In genomic region chr12:112077651-112078050, GRCm38 (mm10) we compare ENCODE assay signal across 8 mouse cellular contexts. TPM values are rescaled to one million over a fixed set of nuclear protein-coding genes. Genes with fewer than 3 reads are reported as not detected.
A peak's percentile ranks its signal among the peaks of the same experiment; 100 is the strongest.
DNase-seq lines count a peak whose midpoint lies in the region; ATAC-seq and TF ChIP-seq lines count a peak whose summit lies in the region.

No protein-coding gene starts in this region.

- DNase-seq in intestine, embryonic 14.5 days (ENCODE audit: low spot score): peak; percentile 94
- peak; percentile 90 to 93 for DNase-seq in cerebellum, postnatal 14 days
- DNase-seq in gastrocnemius, postnatal 10 days: peak; percentile 84
- DNase-seq in thymus, adult 2 months: peak; percentile 64

- H3K36me3 ChIP-seq in intestine, embryonic 14.5 days (ENCODE audit: control insufficient read depth, insufficient read depth, low read length): no peaks in the 10 kb centered on the region
- H3K36me3 ChIP-seq in intestine, embryonic 16.5 days (ENCODE audit: control insufficient read depth, insufficient read depth, low read length): no peaks in the 10 kb centered on the region
- H3K36me3 ChIP-seq in kidney, embryonic 15.5 days: no peaks in the 10 kb centered on the region
- no peaks in the 10 kb centered on the region for H3K36me3 ChIP-seq in liver, embryonic 12.5 days
- no peaks in the 10 kb centered on the region for H3K36me3 ChIP-seq in neural tube, embryonic 12.5 days
- no peaks in the 10 kb centered on the region for H3K36me3 ChIP-seq in thymus, adult 2 months (ENCODE audit: control insufficient read depth, insufficient read depth, low read length)

- no peak overlapping the region for H3K4me3 ChIP-seq in intestine, embryonic 14.5 days (ENCODE audit: low read depth, low read length)
- no peak overlapping the region for H3K4me3 ChIP-seq in intestine, embryonic 16.5 days (ENCODE audit: low read length)
- H3K4me3 ChIP-seq in kidney, embryonic 15.5 days (replicated peaks): no peak overlapping the region
- H3K4me3 ChIP-seq in liver, embryonic 12.5 days: no peak overlapping the region
- H3K4me3 ChIP-seq in neural tube, embryonic 12.5 days: no peak overlapping the region
- no peak overlapping the region for H3K4me3 ChIP-seq in thymus, adult 2 months (ENCODE audit: control insufficient read depth, insufficient read depth, low read length)

- no peak for TF ChIP-seq POLR2A in thymus, adult 2 months (IDR thresholded peaks at IDR 0.05; ENCODE audit: control insufficient read depth, extremely low read depth, insufficient read depth, low read length, poor library complexity)

- H3K4me2 ChIP-seq in intestine, embryonic 14.5 days (ENCODE audit: low read length): no peak overlapping the region
- no peak overlapping the region for H3K4me2 ChIP-seq in intestine, embryonic 16.5 days (ENCODE audit: low read depth, low read length)
- no peak overlapping the region for H3K4me2 ChIP-seq in kidney, embryonic 15.5 days
- no peak overlapping the region for H3K4me2 ChIP-seq in liver, embryonic 12.5 days
- no peak overlapping the region for H3K4me2 ChIP-seq in neural tube, embryonic 12.5 days (replicated peaks)

- TF ChIP-seq CTCF in thymus, adult 2 months (IDR thresholded peaks at IDR 0.05; ENCODE audit: borderline replicate concordance, control insufficient read depth, extremely low read depth, insufficient read depth, low read length, poor library complexity): peak; percentile 72; the same call in 1 of the 2 replicates

- H3K9ac ChIP-seq in intestine, embryonic 14.5 days (ENCODE audit: low read length): no peak overlapping the region
- H3K9ac ChIP-seq in intestine, embryonic 16.5 days (ENCODE audit: low read depth, low read length): no peak overlapping the region
- no peak overlapping the region for H3K9ac ChIP-seq in kidney, embryonic 15.5 days
- H3K9ac ChIP-seq in liver, embryonic 12.5 days: no peak overlapping the region
- H3K9ac ChIP-seq in neural tube, embryonic 12.5 days: no peak overlapping the region

- no peaks in the 10 kb centered on the region for H3K9me3 ChIP-seq in intestine, embryonic 14.5 days (ENCODE audit: control insufficient read depth, low read length)
- H3K9me3 ChIP-seq in intestine, embryonic 16.5 days (ENCODE audit: control insufficient read depth, low read length): no peaks in the 10 kb centered on the region
- H3K9me3 ChIP-seq in kidney, embryonic 15.5 days (replicated peaks): no peaks in the 10 kb centered on the region
- no peaks in the 10 kb centered on the region for H3K9me3 ChIP-seq in liver, embryonic 12.5 days (replicated peaks)
- no peaks in the 10 kb centered on the region for H3K9me3 ChIP-seq in neural tube, embryonic 12.5 days

- 0 out of 2 replicates have a peak, but pooled peaks cover 3% of the 10 kb centered on the region for H3K27me3 ChIP-seq in intestine, embryonic 14.5 days (replicated peaks; ENCODE audit: control insufficient read depth, insufficient read depth, low read length)
- H3K27me3 ChIP-seq in intestine, embryonic 16.5 days (replicated peaks; ENCODE audit: control insufficient read depth, insufficient read depth, low read length): no peaks in the 10 kb centered on the region
- 0 out of 2 replicates have a peak, but pooled peaks cover 8% of the 10 kb centered on the region for H3K27me3 ChIP-seq in kidney, embryonic 15.5 days
- H3K27me3 ChIP-seq in liver, embryonic 12.5 days (replicated peaks): 0 out of 2 replicates have a peak, but pooled peaks cover 8% of the 10 kb centered on the region
- H3K27me3 ChIP-seq in neural tube, embryonic 12.5 days (replicated peaks): no peaks in the 10 kb centered on the region
- H3K27me3 ChIP-seq in thymus, adult 2 months (ENCODE audit: control insufficient read depth, insufficient read depth, low read length): no peaks in the 10 kb centered on the region

- ATAC-seq in intestine, embryonic 14.5 days (replicated peaks; ENCODE audit: low FRiP score, low TSS enrichment, low read depth): 0 out of 2 replicates have a peak, but pooled peaks have one; percentile 50
- ATAC-seq in intestine, embryonic 16.5 days: no peak; the same call in 1 of the 2 replicates
- 0 out of 2 replicates have a peak, but pooled peaks have one; percentile 40 for ATAC-seq in kidney, embryonic 15.5 days (replicated peaks; ENCODE audit: low FRiP score)
- peak; percentile 37; the same call in 1 of the 2 replicates for ATAC-seq in liver, embryonic 12.5 days
- ATAC-seq in neural tube, embryonic 12.5 days (ENCODE audit: low FRiP score, low read depth): peak; percentile 37; the same call in 1 of the 2 replicates

- no peak overlapping the region for H3K27ac ChIP-seq in intestine, embryonic 14.5 days (ENCODE audit: low read depth)
- no peak overlapping the region for H3K27ac ChIP-seq in intestine, embryonic 16.5 days (ENCODE audit: low read length)
- H3K27ac ChIP-seq in kidney, embryonic 15.5 days: no peak overlapping the region
- H3K27ac ChIP-seq in liver, embryonic 12.5 days: no peak overlapping the region
- H3K27ac ChIP-seq in neural tube, embryonic 12.5 days: no peak overlapping the region
- H3K27ac ChIP-seq in thymus, adult 2 months (ENCODE audit: control insufficient read depth, insufficient read depth, low read length): no peak overlapping the region

- WGBS in intestine, embryonic 14.5 days: 14% methylated on average over 6 of the region's 6 CpGs
- 9% methylated on average over 6 of the region's 6 CpGs for WGBS in intestine, embryonic 16.5 days
- WGBS in kidney, embryonic 15.5 days: 5% methylated on average over 6 of the region's 6 CpGs
- 8% methylated on average over 6 of the region's 6 CpGs for WGBS in liver, embryonic 12.5 days (ENCODE audit: insufficient replicate concordance)
- 6% methylated on average over 6 of the region's 6 CpGs for WGBS in neural tube, embryonic 12.5 days
- WGBS in thymus, adult 2 months: 11% methylated on average over 6 of the region's 6 CpGs

- H3K4me1 ChIP-seq in intestine, embryonic 14.5 days (replicated peaks; ENCODE audit: control insufficient read depth, insufficient read depth, low read length): no peaks in the 10 kb centered on the region
- no peaks in the 10 kb centered on the region; the same call in 1 of the 2 replicates for H3K4me1 ChIP-seq in intestine, embryonic 16.5 days (ENCODE audit: control insufficient read depth, insufficient read depth, low read length)
- no peaks in the 10 kb centered on the region for H3K4me1 ChIP-seq in kidney, embryonic 15.5 days
- H3K4me1 ChIP-seq in liver, embryonic 12.5 days: no peaks in the 10 kb centered on the region
- H3K4me1 ChIP-seq in neural tube, embryonic 12.5 days: no peaks in the 10 kb centered on the region
- no peaks in the 10 kb centered on the region for H3K4me1 ChIP-seq in thymus, adult 2 months (replicated peaks; ENCODE audit: control insufficient read depth, insufficient read depth, low read length)

RNA-seq across cellular contexts. Expression of gene Aspg, which starts 28.8 kb away (rescaled TPM):
- polyA plus RNA-seq in intestine, embryonic 14.5 days (2014; fragmentation: Nextera tagmentation; extraction: Ambion mirVana): 16.6 and 16.9 TPM in 2 replicates
- 38.4 and 40.4 TPM in 2 replicates for polyA plus RNA-seq in intestine, embryonic 16.5 days (2015; fragmentation: Nextera tagmentation; extraction: Ambion mirVana)
- under 1 TPM in 1 of 2 experiments, not detected in 1; 0.38 TPM for total RNA-seq in gastrocnemius, postnatal 10 days (2021)
- 1.9 and 3.1 TPM in 2 replicates for polyA plus RNA-seq in kidney, embryonic 15.5 days (2015; fragmentation: Nextera tagmentation; extraction: Ambion mirVana)
- polyA plus RNA-seq in liver, embryonic 12.5 days (2016; fragmentation: Nextera tagmentation; extraction: Ambion mirVana): 0.46 and 0.50 TPM in 2 replicates
- polyA plus RNA-seq in neural tube, embryonic 12.5 days (2016; fragmentation: Nextera tagmentation; extraction: Ambion mirVana): 0.60 and 0.96 TPM in 2 replicates
- polyA plus RNA-seq in thymus, adult 2 months (2012; rRNA removed): 9.1 and 14.7 TPM in 2 replicates
